Mouse (Mus musculus) thymus, postnatal 36 days (tissue): ENCODE results near the gene Insl6.

Experiments
- DNase-seq, 2 experiments: peaks; one replicate each; pipeline ENCODE4 v3.0.0; 2022; ENCODE audit warnings: mixed read lengths in 2 of 2

The Insl6 gene

GRCm38 (mm10) chr19:29325053-29325851, at the start of gene Insl6:
Gene Insl6 (minus strand): TSS chr19:29325356.
- DNase-seq = peak; percentile 74 to 75

GRCm38 (mm10) chr19:29374947-29375346, 49.8 kb upstream of the Insl6 start:
- DNase-seq = no peak

- no peak for DNase-seq
Measured at GRCm38 (mm10) chr19:29373438-29373837, 48.3 kb upstream of the Insl6 start.

- no peak for DNase-seq
Measured at GRCm38 (mm10) chr19:29372621-29373020, 47.5 kb upstream of the Insl6 start.

- DNase-seq = no peak
Measured at GRCm38 (mm10) chr19:29372138-29372537, 47.0 kb upstream of the Insl6 start.

- DNase-seq = peak in 1 of 2 experiments; percentile 39
Measured at GRCm38 (mm10) chr19:29371284-29372081, 46.3 kb upstream of the Insl6 start.

GRCm38 (mm10) chr19:29370545-29371283, 45.6 kb upstream of the Insl6 start:
- DNase-seq = no peak

GRCm38 (mm10) chr19:29370112-29370511, 45.0 kb upstream of the Insl6 start:
- no peak for DNase-seq

- no peak for DNase-seq
Measured at GRCm38 (mm10) chr19:29368671-29369309, 43.6 kb upstream of the Insl6 start.

- no peak for DNase-seq
Measured at GRCm38 (mm10) chr19:29368041-29368440, 42.9 kb upstream of the Insl6 start.

GRCm38 (mm10) chr19:29366969-29367622, 41.9 kb upstream of the Insl6 start, which contains the start of the genes Plgrkt and Cd274:
Gene Plgrkt (minus strand): TSS chr19:29367390.
Gene Cd274 (plus strand): TSS chr19:29367455.
- peak; percentile 88 to 93 for DNase-seq

- no peak for DNase-seq
Measured at GRCm38 (mm10) chr19:29366226-29366968, 41.2 kb upstream of the Insl6 start.

- no peak for DNase-seq
Measured at GRCm38 (mm10) chr19:29365105-29365504, 39.9 kb upstream of the Insl6 start.

GRCm38 (mm10) chr19:29364076-29364475, 38.9 kb upstream of the Insl6 start:
- no peak for DNase-seq

GRCm38 (mm10) chr19:29363557-29363956, 38.4 kb upstream of the Insl6 start:
- no peak for DNase-seq

GRCm38 (mm10) chr19:29362173-29362930, 37.2 kb upstream of the Insl6 start:
- DNase-seq = no peak

GRCm38 (mm10) chr19:29361468-29362130, 36.4 kb upstream of the Insl6 start:
- peak; percentile 84 to 91 for DNase-seq

GRCm38 (mm10) chr19:29360251-29360650, 35.1 kb upstream of the Insl6 start:
- DNase-seq = no peak

GRCm38 (mm10) chr19:29356281-29356680, 31.1 kb upstream of the Insl6 start:
- no peak for DNase-seq
